Mouse (Mus musculus): ENCODE results near the gene Zbed6.

GRCm38 (mm10) chr1:133667721-133668120 lies 7.0 kb upstream of the Zbed6 start:
- TF ChIP-seq POLR2A (IDR thresholded peaks at IDR 0.05; ENCODE audit: insufficient read depth, low read depth, low read length) (no peak), CTCF (IDR thresholded peaks at IDR 0.05; ENCODE audit: insufficient read depth, low read depth, low read length) (no peak)
